Mouse (Mus musculus) small intestine, adult 2 months (tissue): ENCODE results near the gene Tmem131.

ENCODE experiments used
- CTCF ChIP-seq: fragments of 200-500 bp; IDR thresholded peaks from 2 replicates; pipeline ENCODE4 v1.5.1; 2012; ENCODE audit warnings: low read depth, mild to moderate bottlenecking, control low read depth, inconsistent platforms, low read length, moderate library complexity, mixed read lengths; ENCODE audit not compliant: insufficient replicate concordance, insufficient read length; ENCODE audit errors: extremely low read depth
- POLR2A ChIP-seq: fragments of 200-500 bp; IDR thresholded peaks from 2 replicates; pipeline ENCODE4 v1.6.1; 2012; ENCODE audit warnings: low read depth, mild to moderate bottlenecking, control low read depth, inconsistent platforms, low read length, moderate library complexity

GRCm38 (mm10) chr1:36830913-36831866 lies 112.3 kb downstream of the Tmem131 start:
- TF ChIP-seq POLR2A: no peak
- no peak for TF ChIP-seq CTCF
